Mouse (Mus musculus) B cell, adult 67 days (primary cell): ENCODE results near the gene Actl9. TPM values are rescaled to one million over a fixed set of nuclear protein-coding genes. Genes with fewer than 3 reads are reported as not detected.

Experiments used
- total RNA-seq, 2 experiments: library from RNA; stranded (reverse); gene quantifications; 4 replicates each; pipeline ENCODE4 v1.2.4; 2023

The Actl9 gene
- not detected for total RNA-seq

DNA sequence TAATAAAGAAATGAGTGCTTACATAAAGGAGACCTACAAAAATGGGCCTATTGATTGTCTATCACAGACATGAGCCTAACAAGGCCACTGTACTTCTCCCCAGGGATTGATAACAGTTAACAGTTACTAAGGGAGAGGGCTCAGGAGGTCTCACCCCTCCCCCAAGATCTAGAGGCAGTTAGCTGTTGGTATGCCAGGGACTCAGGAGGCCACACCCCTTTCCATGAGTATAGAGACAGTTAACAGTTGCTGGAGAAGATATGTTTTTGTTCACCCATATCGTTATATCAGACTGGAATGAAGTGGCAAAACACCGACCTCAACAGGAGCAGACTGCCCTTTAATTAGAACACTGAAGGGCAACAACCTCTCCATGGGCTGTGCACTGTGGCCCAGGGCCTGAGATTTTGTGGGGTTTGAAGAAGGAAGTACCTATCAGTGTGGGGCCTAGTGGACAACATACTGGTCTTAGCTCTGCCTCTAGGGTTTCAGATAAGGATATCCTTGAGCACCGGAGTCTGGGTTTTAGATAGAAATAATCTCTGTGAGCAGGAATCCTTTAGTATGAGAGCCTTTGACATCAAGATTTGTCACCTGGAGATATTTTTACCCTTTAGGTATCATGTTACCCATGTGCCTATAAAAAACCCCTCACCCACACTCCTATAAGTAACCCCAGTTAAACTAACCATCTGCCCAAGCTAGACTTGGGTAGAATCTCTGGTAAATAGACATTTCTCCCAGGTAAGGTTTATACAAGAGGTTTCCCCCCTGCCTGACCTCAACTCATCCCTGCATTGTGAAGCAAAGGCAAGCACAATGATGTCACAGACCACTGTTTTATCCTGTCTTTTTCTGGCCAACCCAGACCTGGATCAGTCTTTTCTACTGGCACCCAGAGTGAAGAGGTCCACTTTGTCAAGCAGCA is at the start of gene Actl9:
Actl9 (plus strand) TSS at position 878 of the 928 bp plus-strand sequence.

DNA sequence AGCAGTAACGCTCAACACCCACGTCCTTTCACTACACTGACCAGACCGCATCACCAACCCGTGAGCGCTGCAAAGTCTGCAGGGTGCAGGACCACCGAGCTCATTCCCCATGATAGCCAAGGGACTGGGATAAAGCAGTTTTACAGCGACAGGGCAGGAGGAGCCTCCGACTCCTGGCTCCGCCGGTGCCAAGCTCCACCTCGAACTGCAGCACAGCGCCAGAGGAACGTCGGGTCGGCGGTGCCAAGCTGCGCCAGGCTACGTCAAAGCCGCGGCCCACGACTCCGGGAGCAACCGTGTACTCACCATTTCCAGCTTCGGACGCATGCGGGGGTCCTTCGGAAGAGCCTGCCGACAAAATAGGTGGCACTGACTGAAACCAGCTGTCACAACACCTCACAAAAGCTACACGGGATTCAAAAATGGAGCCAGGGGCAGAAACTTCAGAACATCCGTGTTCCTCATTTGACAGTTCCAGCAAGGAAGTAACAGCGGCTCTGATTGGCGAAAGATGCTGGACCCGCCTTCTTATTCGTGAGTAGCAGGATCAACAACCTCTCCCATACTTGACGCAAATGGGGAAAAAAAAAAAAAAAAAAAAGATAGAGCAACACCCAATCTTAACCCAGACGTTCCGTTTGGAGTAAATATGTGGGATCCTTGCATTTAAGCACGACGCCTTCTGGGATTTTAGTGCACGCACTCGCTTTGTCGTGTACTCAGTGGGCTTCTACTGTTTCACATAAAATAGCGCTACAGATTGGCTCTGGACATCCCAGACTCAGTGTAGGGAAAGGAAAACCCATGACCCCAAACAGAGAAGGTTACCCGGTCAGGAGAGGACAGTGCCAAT is 38.3 kb upstream of the Actl9 start, which contains the start of gene Zfp101:
Zfp101 (minus strand) TSS at position 460 of the 853 bp plus-strand sequence.

Other genes with a start within 250 kb of the Actl9 start
- gene Olfr239, start 241.6 kb upstream of the Actl9 start, total RNA-seq: not detected
- not detected for gene Olfr1564, start 211.2 kb upstream of the Actl9 start, total RNA-seq
- gene Zfp955a, start 177.8 kb upstream of the Actl9 start, total RNA-seq: 1 to 10 TPM; 6.8 to 7.7 TPM
- gene Olfr63, start 168.2 kb upstream of the Actl9 start, total RNA-seq: not detected
- 1 to 10 TPM; 7.9 to 8.0 TPM for gene Zfp955b, start 143.4 kb upstream of the Actl9 start, total RNA-seq
- gene Zfp81, start 74.0 kb upstream of the Actl9 start, total RNA-seq: 10 to 100 TPM; 16.8 to 17.7 TPM
- 10 to 100 TPM in 1 of 2 experiments, 1 to 10 TPM in 1; 7.2 to 10.6 TPM for gene Zfp101, start 38.3 kb upstream of the Actl9 start, total RNA-seq
- gene Adamts10, start 91.3 kb downstream of the Actl9 start, total RNA-seq: 10 to 100 TPM; 84.2 to 91.8 TPM
- gene Myo1f, start 122.8 kb downstream of the Actl9 start, total RNA-seq: 10 to 100 TPM; 16.7 to 23.1 TPM
- 10 to 100 TPM; 36.3 to 61.0 TPM for gene Zfp414, start 196.2 kb downstream of the Actl9 start, total RNA-seq
- 1 to 10 TPM; 1.1 to 4.8 TPM for gene Pram1, start 205.2 kb downstream of the Actl9 start, total RNA-seq